Mouse (Mus musculus) brown adipose tissue, adult 24 weeks (tissue): ENCODE measurements around the gene Dab2ip. TPM values are rescaled to one million over a fixed set of nuclear protein-coding genes. Genes with fewer than 3 reads are reported as not detected.

Experiments used
- H3K27ac ChIP-seq: fragments of 200-500 bp; replicated peaks from 2 replicates; pipeline ENCODE4 v1.5.1; 2012; ENCODE audit warnings: low read depth, mild to moderate bottlenecking, low read length
- H3K4me1 ChIP-seq: fragments of 200-500 bp; 2 replicates; pipeline ENCODE4 v1.6.1; 2012; ENCODE audit warnings: low read length, mixed read lengths; ENCODE audit not compliant: control insufficient read depth, insufficient read depth, insufficient read length
- H3K4me3 ChIP-seq: fragments of 200-500 bp; 2 replicates; pipeline ENCODE4 v1.5.1; 2012; ENCODE audit warnings: low read depth, mild to moderate bottlenecking, low read length, moderate library complexity; ENCODE audit not compliant: insufficient read depth
- polyA plus RNA-seq: library from polyadenylated mRNA; stranded (reverse); fragments of >200 nt; gene quantifications from 2 replicates; pipeline ENCODE4 v1.2.4, GENCODE M21; 2012; ENCODE audit not compliant: missing spikeins, insufficient read depth, insufficient read length

The Dab2ip gene
- polyA plus RNA-seq: 14.3 and 19.1 TPM in 2 replicates

DNA sequence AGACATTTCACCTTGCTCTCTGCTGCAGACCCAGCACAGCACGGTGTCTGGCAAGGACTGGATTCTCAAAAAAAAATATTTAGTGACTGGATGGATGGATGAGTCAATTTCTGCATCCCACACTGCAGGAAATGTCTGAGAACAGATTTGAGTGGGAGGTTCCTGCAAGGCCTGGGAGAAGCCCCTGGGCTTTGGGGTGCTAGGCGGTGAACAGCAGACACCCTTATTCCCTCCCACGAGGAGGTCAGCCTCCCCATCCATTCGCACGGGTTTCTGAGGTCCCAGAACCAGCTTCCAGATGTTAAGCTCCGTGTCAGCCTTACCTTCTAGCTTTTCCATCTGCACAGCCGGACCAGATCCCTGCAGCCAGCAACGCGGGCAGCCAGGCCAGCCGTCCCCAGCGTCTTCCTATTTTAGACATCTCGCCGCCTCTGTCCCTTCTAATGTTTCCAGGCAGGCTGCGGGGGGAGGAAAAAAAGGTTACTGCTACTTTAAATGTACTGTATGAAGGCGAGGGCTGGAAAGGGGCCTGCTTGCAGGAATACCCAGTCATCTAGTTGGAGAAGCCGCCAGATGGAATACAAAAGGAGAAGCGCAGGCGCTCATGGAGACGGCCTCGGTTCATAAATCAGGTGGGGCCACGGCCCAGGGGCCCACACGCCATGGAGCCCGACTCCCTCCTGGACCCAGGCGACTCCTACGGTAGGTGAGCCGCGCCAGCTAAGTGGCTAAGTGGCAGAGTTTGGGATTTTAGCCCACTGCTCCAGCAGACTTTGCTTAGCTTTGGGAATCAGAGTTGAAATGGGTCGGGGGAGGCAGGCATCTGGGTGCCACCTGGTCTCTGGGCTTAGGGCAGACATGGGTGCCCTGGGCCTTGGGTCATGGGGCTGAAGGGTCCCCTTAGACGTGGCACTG is at the start of gene Dab2ip:
Gene Dab2ip (plus strand): TSS at position 356 of the 915 bp plus-strand sequence.
- Histone ChIP-seq H3K27ac (no peak within 1 kb of the TSS), H3K4me1 (no peaks in the 10 kb centered on the region), H3K4me3 (peak within 1 kb of the TSS; percentile 12; the same call in 1 of the 2 replicates)

DNA sequence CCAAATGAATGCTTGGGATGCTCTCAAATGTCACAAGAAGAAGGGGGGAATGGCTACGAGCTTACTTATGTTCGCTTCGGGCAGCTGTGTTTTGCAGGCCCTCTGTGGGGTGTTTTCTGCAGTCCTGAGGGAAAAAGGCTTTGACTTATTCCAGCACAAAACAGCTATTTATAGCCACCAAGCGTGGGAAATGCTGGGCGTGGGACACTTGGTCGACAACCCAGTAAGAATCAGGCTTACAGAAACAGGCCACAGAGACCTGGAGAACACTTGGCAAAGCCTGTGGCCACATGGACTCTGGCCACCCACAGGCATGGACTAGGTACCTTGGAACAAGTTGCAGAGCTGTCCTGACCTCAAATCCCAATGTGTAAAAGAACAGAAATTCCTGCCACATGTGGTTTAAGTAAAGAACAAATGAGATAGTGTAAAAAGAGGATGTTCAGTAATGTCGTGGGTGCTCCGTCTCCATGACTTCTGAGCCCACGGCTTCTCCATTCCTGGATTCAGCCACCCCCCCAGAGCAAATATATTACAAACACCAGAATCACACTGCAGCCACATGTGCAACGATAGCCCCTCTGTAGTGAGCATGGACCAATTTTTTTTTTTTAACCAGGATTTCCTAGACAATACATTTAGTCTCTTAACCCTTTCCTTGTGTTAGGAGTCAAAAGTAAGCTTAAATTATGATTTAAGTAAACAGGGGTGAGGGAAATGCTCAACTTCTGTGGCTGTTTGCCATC is 49.3 kb upstream of the Dab2ip start:
- Histone ChIP-seq H3K4me1 (peaks cover 45% of the 10 kb centered on the region), H3K27ac (peak overlapping the region; percentile 33), H3K4me3 (no peak overlapping the region)

- Histone ChIP-seq H3K4me3 (no peak overlapping the region), H3K4me1 (peaks cover 42% of the 10 kb centered on the region), H3K27ac (0 out of 2 replicates have a peak overlapping the region, but pooled peaks have one; percentile 1)
These were observed 48.8 kb upstream of the Dab2ip start for GRCm38 (mm10) chr2:35509343-35509667.

- Histone ChIP-seq H3K4me3 (no peak overlapping the region), H3K27ac (0 out of 2 replicates have a peak overlapping the region, but pooled peaks have one; percentile 1), H3K4me1 (peaks cover 41% of the 10 kb centered on the region)
These were observed 48.2 kb upstream of the Dab2ip start for GRCm38 (mm10) chr2:35509888-35510287.

GRCm38 (mm10) chr2:35510920-35511319 is 47.1 kb upstream of the Dab2ip start:
- H3K4me1 ChIP-seq: peaks cover 38% of the 10 kb centered on the region
- H3K4me3 ChIP-seq: no peak overlapping the region
- peak overlapping the region; percentile 49; the same call in 1 of the 2 replicates for H3K27ac ChIP-seq

- no peak overlapping the region for H3K27ac ChIP-seq
- no peak overlapping the region for H3K4me3 ChIP-seq
- peaks cover 29% of the 10 kb centered on the region for H3K4me1 ChIP-seq
These were observed 45.8 kb upstream of the Dab2ip start for GRCm38 (mm10) chr2:35512226-35512625.

DNA sequence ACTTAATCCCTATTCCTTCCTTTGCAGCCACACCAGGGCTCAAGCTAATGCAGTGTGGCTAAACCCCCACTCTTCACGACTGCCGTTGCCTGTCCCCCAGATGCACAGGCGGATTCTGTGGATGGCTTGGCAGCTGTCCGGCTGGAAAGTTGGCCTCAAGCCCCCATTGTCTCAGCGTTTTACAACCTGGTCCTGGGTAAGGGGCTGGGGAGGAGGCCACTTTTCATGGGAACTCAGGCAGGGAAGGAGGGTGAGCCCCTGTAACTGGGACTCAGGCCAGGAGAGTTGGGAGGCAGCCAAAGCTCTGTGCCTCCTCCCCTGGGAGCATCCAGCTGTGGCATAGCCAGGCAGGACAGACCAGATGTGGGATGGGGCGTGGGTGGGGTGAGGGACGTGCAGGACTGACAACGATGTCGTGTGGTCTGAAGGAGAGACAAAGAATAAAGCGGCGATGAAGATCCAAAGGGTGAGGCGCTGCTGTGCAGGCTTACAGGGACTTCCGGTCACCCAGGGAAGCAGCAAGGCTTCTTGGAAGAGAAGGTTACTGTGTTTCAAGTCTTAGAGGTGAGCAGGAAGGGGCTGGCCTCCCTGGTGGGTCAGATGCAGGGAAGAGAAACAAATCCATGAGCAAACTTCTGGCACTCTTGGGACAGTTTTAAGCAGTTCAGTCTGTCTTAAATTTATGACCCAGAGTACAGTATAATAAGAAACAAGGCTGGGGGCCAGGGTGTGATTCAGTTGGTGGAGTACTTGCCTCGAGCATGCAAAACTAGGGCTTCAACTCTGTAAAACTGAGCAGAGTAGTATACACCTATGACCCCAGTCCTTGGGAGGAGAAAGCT is 43.8 kb upstream of the Dab2ip start:
- H3K27ac ChIP-seq: peak overlapping the region; percentile 52
- H3K4me1 ChIP-seq: peaks cover 22% of the 10 kb centered on the region
- H3K4me3 ChIP-seq: no peak overlapping the region

DNA sequence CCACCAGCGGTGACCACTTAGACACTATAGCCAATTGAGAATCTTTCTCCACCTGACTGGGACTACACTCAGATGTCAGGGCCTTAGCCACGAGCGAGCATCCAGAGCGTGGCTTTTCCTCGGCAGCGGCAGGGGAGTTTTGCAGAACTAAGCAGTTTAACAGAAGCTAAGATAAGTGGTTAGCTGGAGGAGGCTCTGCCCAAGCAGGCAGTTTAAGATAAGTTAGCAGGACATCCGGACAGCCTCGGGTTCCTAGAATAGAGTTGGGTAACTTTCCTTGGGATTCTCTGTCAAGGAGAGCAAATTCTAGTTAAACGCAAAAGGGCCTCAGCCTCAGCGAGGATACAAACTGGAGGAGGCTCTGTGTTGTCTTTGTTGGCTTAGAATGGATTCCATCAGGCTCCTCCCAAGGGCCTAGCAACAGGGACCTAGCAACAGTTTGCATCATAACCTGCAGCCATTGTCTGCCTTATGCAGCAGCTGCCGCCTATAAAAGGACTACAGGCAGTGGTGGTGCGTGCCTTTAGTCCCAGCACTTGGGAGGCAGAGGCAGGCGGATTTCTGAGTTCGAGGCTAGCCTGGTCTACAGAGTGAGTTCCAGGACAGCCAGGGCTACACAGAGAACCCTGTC is 31.3 kb upstream of the Dab2ip start:
- no peak overlapping the region for H3K4me3 ChIP-seq
- H3K27ac ChIP-seq: no peak overlapping the region
- no peaks in the 10 kb centered on the region for H3K4me1 ChIP-seq

DNA sequence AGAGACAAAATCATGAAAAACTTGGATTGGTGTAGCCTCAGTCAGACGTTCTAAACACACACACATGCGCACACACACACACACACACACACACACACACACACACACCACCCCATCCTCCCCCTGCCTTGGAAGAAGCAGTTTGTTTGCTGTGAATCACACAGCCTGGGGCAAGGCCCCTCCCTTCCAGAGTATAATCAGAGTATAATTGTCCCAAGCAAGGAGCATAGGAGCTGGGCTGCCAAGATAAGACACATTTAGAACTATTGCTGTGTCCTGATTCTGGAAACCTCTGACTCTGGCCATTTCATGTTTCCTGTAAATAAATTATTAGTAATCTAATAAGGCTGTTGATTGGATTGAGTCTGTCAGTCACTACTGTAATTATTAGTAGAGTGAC is 29.0 kb upstream of the Dab2ip start:
- H3K4me1 ChIP-seq: no peaks in the 10 kb centered on the region
- H3K27ac ChIP-seq: no peak overlapping the region
- H3K4me3 ChIP-seq: no peak overlapping the region

DNA sequence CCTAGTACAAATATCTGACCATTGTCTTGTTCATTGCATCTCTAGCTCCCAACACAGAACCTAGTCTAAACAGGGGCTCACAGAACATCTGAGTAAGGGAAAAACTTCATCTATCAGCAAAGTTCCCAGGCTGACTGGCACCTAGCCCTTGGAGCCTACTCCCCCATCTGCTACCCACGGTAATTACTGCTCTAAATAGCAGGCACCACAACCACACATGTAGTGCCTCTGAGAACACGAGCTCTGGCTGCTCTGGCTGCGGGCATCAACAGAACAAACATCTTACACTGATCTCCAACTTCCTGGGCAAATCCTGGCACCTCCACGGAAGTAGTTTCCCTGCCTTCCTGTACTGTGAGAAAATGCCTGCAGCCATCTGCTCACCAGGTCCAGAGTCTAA is 28.2 kb upstream of the Dab2ip start:
- Histone ChIP-seq H3K4me1 (no peaks in the 10 kb centered on the region), H3K4me3 (no peak overlapping the region), H3K27ac (no peak overlapping the region)

DNA sequence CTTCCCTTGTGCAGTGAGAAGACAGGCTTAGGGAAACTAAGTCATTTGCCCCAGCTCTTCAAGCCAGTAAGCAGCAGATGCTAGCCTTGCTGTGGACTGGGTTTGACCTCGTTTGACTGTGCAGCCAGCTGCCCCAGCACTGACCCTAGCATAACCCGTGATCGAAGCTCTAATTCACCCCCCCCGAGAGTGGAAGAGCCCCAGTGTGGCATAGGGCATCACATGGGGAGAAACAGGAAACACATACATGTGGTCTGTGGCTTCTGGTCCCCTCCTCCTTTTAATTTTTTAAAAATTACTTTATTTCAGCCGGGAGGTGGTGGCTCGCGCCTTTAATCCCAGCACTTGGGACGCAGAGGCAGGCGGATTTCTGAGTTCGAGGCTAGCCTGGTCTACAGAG is 27.3 kb upstream of the Dab2ip start:
- H3K27ac ChIP-seq: no peak overlapping the region
- no peaks in the 10 kb centered on the region for H3K4me1 ChIP-seq
- no peak overlapping the region for H3K4me3 ChIP-seq

- H3K4me3 ChIP-seq: no peak overlapping the region
- H3K27ac ChIP-seq: no peak overlapping the region
- no peaks in the 10 kb centered on the region for H3K4me1 ChIP-seq
These were observed 24.4 kb upstream of the Dab2ip start for GRCm38 (mm10) chr2:35533646-35534045.

- Histone ChIP-seq H3K4me1 (no peaks in the 10 kb centered on the region), H3K4me3 (no peak overlapping the region), H3K27ac (no peak overlapping the region)
These were observed 18.6 kb upstream of the Dab2ip start for GRCm38 (mm10) chr2:35539276-35539972.

DNA sequence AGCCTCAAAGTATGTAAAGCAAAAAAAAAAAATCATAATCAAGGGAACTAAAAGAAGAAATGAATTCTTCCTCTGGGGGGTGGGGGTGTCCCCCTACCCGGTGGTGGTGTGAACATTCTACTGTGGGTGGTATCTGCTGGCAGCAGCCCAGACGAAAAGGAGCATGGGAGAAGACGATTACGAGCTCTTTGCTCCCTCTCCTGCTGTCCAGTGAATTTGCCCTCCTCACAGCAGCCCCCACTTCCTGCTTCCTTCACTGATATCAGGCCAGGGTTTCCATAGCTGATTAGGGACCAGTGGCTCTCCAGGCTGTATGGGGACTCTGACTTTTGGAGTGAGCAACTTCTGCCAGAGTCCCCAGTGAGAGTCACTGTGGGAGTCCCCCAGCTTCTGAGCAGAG is 17.3 kb upstream of the Dab2ip start:
- no peak overlapping the region for H3K4me3 ChIP-seq
- H3K27ac ChIP-seq: no peak overlapping the region
- H3K4me1 ChIP-seq: peaks cover 4% of the 10 kb centered on the region; the same call in 1 of the 2 replicates
